Mouse (Mus musculus): ENCODE data around the gene Olfr668.

- TF ChIP-seq GATA1 (IDR thresholded peaks at IDR 0.05; ENCODE audit: low read length) (no peak), TAL1 (IDR thresholded peaks at IDR 0.05; ENCODE audit: low read length) (no peak)
Measured at GRCm38 (mm10) chr7:104895852-104896251, 32.0 kb downstream of the Olfr668 start, which contains the start of gene Olfr666.

All from erythroblast, embryonic 14.5 days (primary cell).